Mouse (Mus musculus): ENCODE measurements around the gene Mamdc4. TPM values are rescaled to one million over a fixed set of nuclear protein-coding genes. Genes with fewer than 3 reads are reported as not detected.

Gene Mamdc4
- total and polyA plus RNA-seq, 2 experiments, result 2.0 to 7.8 TPM

DNA sequence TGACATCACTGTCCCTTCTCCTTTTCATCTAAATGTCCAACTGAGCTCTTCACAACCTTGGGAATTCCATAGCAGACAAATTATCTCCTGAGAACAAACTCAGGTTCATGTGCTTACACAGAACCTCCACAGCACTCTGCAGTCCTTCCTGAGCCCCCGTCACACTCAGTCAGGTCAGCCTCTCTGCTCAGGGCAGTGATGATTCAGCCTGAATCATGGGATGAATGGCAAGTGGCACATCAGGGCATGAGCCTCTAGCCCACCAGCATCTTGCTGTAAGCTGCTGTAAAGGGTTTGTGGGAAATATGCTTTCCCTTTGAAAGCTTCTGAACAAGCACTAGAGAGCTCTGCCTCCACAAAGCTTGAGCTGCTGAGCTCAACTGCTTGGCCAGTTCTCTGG lies 24.1 kb upstream of the Mamdc4 start:
- no peaks in the 10 kb centered on the region for H3K79me2 ChIP-seq (ENCODE audit: control insufficient read depth, insufficient read depth, low read length)
- no peak overlapping the region for H3K9ac ChIP-seq (ENCODE audit: low read depth, low read length)
- DNase-seq (ENCODE audit: extremely low read depth, low read depth, low spot score), result no peak
- H3K4me1 ChIP-seq (ENCODE audit: control insufficient read depth, insufficient read depth, low read length), result no peaks in the 10 kb centered on the region
- no peak for TF ChIP-seq CTCF (IDR thresholded peaks at IDR 0.05; ENCODE audit: low read depth, low read length)
- TF ChIP-seq POLR2A (IDR thresholded peaks at IDR 0.05; ENCODE audit: extremely low read depth, insufficient read depth, low read length), result no peak
- H3K4me3 ChIP-seq (ENCODE audit: insufficient read depth, low read depth, low read length), result no peak overlapping the region
- WGBS, result 97% methylated on average over 1 of the region's 1 CpGs
- H3K36me3 ChIP-seq (ENCODE audit: control insufficient read depth, insufficient read depth, low read length), result peaks cover 48% of the 10 kb centered on the region
- no peaks in the 10 kb centered on the region for H3K27me3 ChIP-seq (ENCODE audit: control insufficient read depth, insufficient read depth, low read length)
- H3K27ac ChIP-seq (replicated peaks; ENCODE audit: insufficient read depth, low read depth, low read length), result no peak overlapping the region

DNA sequence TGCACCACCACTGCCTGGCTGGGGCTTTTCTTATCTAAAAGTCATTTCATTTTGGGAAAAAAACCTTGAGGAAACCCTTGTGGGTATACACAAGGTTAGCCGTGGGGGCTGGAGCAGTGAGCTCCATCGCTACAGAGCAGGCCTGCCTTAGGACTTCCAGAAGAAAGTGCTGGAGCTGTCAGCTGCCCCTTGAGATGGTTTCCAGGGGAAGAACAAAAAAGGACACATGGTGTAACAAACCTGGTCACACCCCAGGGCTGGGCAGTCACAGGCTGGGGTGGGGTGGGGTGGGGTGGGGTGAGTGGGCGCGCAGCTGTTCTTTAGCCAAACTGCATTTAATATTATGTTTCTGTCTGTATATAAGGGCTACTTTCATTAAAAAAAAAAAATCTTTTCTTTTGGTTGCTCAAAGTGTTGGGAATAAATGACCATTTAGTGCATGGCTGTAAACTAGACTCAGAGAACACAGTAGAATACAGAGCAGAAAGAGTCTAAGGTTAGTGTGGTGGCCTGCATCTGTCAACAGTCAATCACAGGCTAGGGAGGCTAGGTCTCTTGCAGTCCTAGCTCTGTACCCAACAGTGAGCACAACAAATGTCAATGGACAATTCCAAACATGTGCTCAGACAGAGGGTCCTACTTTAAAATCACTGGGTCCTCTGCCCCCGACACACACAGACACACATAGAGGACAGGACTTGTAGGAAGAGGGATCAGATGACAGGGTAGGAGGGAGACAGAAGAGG lies 22.3 kb upstream of the Mamdc4 start:
- Histone ChIP-seq H3K27me3 (ENCODE audit: control insufficient read depth, insufficient read depth, low read length) (no peaks in the 10 kb centered on the region), H3K4me3 (ENCODE audit: insufficient read depth, low read depth, low read length) (no peak overlapping the region), H3K4me1 (ENCODE audit: control insufficient read depth, insufficient read depth, low read length) (no peaks in the 10 kb centered on the region), H3K79me2 (ENCODE audit: control insufficient read depth, insufficient read depth, low read length) (no peaks in the 10 kb centered on the region), H3K36me3 (ENCODE audit: control insufficient read depth, insufficient read depth, low read length) (peaks cover 57% of the 10 kb centered on the region), H3K9ac (ENCODE audit: low read depth, low read length) (no peak overlapping the region), H3K27ac (replicated peaks; ENCODE audit: insufficient read depth, low read depth, low read length) (no peak overlapping the region)
- 95% methylated on average over 5 of the region's 5 CpGs for WGBS
- no peak for DNase-seq (ENCODE audit: extremely low read depth, low read depth, low spot score)
- no peak for TF ChIP-seq CTCF (IDR thresholded peaks at IDR 0.05; ENCODE audit: low read depth, low read length)
- no peak for TF ChIP-seq POLR2A (IDR thresholded peaks at IDR 0.05; ENCODE audit: extremely low read depth, insufficient read depth, low read length)

DNA sequence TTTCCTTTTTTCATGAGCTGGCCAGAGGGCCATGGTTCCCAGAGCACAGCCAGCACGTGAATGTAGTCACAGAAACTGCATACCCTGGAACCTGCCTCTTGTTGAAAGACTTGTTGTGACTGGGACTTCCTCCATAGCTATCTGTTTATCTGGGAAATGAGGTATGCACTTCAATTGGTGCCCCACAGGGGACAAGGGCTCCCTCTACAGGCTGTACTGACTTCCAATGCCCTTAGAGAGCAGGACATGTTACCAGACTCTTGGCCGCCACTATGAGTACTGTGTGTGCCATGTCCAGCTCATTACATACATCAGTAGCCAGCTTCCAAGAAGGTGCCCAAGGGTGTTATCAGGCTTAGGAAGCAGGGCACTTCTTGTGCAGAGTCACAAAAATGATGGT lies 17.2 kb upstream of the Mamdc4 start:
- 84% methylated on average over 2 of the region's 2 CpGs for WGBS
- TF ChIP-seq CTCF (IDR thresholded peaks at IDR 0.05; ENCODE audit: low read depth, low read length), result peak; percentile 60
- no peak for TF ChIP-seq POLR2A (IDR thresholded peaks at IDR 0.05; ENCODE audit: extremely low read depth, insufficient read depth, low read length)
- DNase-seq (ENCODE audit: extremely low read depth, low read depth, low spot score), result peak; percentile 42
- no peak overlapping the region for H3K9ac ChIP-seq (ENCODE audit: low read depth, low read length)
- no peaks in the 10 kb centered on the region for H3K79me2 ChIP-seq (ENCODE audit: control insufficient read depth, insufficient read depth, low read length)
- H3K4me3 ChIP-seq (ENCODE audit: insufficient read depth, low read depth, low read length), result no peak overlapping the region
- no peak overlapping the region for H3K27ac ChIP-seq (replicated peaks; ENCODE audit: insufficient read depth, low read depth, low read length)
- H3K36me3 ChIP-seq (ENCODE audit: control insufficient read depth, insufficient read depth, low read length), result peaks cover 54% of the 10 kb centered on the region
- no peaks in the 10 kb centered on the region for H3K27me3 ChIP-seq (ENCODE audit: control insufficient read depth, insufficient read depth, low read length)
- H3K4me1 ChIP-seq (ENCODE audit: control insufficient read depth, insufficient read depth, low read length), result no peaks in the 10 kb centered on the region

DNA sequence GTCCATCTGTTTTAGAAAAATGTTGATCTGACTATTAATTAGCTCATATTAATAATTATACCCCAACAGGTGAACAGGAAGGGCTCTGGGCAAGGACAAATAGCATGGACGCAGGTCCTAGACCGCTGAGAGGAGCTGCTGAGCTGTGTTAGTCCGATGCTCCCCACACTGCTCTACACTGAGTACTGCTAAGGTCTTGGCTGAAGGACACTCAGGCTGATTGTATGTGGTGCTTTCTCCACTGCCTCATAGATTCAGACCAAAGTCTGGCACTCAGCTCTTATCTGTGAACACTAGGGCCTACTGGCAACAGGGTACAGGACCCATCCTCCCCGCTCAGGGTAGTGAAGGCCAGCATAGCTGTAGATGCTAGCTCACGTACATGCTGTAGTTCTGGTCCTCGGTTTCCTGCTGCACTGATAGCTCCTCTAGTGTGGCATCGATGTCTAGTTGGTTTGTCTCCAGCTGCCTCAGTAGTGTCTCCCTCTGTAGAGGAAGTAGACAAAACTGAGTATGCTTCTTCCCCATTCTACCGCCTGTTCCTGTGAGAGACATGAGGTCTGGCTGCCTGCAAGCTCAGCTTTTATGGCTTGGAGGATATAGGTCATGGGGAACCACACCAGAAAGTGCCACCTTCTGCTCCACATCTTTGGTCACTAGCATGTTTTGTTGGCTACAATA lies 13.7 kb upstream of the Mamdc4 start:
- no peak overlapping the region for H3K9ac ChIP-seq (ENCODE audit: low read depth, low read length)
- no peak for TF ChIP-seq CTCF (IDR thresholded peaks at IDR 0.05; ENCODE audit: low read depth, low read length)
- H3K4me3 ChIP-seq (ENCODE audit: insufficient read depth, low read depth, low read length), result no peak overlapping the region
- WGBS, result 91% methylated on average over 8 of the region's 8 CpGs
- no peaks in the 10 kb centered on the region for H3K27me3 ChIP-seq (ENCODE audit: control insufficient read depth, insufficient read depth, low read length)
- H3K79me2 ChIP-seq (ENCODE audit: control insufficient read depth, insufficient read depth, low read length), result no peaks in the 10 kb centered on the region
- no peak overlapping the region for H3K27ac ChIP-seq (replicated peaks; ENCODE audit: insufficient read depth, low read depth, low read length)
- peak; percentile 29 for DNase-seq (ENCODE audit: extremely low read depth, low read depth, low spot score)
- no peaks in the 10 kb centered on the region for H3K4me1 ChIP-seq (ENCODE audit: control insufficient read depth, insufficient read depth, low read length)
- peaks cover 36% of the 10 kb centered on the region for H3K36me3 ChIP-seq (ENCODE audit: control insufficient read depth, insufficient read depth, low read length)

DNA sequence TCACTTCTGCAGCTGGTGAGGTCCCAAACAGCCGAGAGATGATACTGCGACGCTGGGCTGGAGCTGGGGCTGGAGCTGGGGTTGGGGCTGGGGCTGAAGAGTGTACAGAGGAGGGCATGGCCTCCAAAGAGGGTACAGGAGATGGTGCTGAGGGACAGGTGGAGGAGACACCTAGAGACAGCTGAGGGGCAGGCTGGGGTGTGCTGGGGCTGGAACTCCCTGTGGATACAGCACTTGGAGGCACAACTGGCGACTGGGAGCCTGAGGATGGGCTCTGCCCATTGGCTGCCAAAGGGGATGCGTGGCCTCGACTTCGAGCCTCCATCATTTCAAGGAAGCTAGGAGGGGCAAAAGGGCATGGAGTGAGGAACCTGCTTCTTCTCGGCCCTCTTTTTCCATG lies 12.6 kb upstream of the Mamdc4 start:
- 91% methylated on average over 8 of the region's 8 CpGs for WGBS
- H3K36me3 ChIP-seq (ENCODE audit: control insufficient read depth, insufficient read depth, low read length), result peaks cover 30% of the 10 kb centered on the region
- TF ChIP-seq POLR2A (IDR thresholded peaks at IDR 0.05; ENCODE audit: extremely low read depth, insufficient read depth, low read length), result no peak
- no peak for TF ChIP-seq CTCF (IDR thresholded peaks at IDR 0.05; ENCODE audit: low read depth, low read length)
- DNase-seq (ENCODE audit: extremely low read depth, low read depth, low spot score), result no peak
- H3K27me3 ChIP-seq (ENCODE audit: control insufficient read depth, insufficient read depth, low read length), result no peaks in the 10 kb centered on the region
- no peaks in the 10 kb centered on the region for H3K4me1 ChIP-seq (ENCODE audit: control insufficient read depth, insufficient read depth, low read length)
- H3K4me3 ChIP-seq (ENCODE audit: insufficient read depth, low read depth, low read length), result no peak overlapping the region
- H3K79me2 ChIP-seq (ENCODE audit: control insufficient read depth, insufficient read depth, low read length), result no peaks in the 10 kb centered on the region
- no peak overlapping the region for H3K9ac ChIP-seq (ENCODE audit: low read depth, low read length)
- H3K27ac ChIP-seq (replicated peaks; ENCODE audit: insufficient read depth, low read depth, low read length), result no peak overlapping the region

DNA sequence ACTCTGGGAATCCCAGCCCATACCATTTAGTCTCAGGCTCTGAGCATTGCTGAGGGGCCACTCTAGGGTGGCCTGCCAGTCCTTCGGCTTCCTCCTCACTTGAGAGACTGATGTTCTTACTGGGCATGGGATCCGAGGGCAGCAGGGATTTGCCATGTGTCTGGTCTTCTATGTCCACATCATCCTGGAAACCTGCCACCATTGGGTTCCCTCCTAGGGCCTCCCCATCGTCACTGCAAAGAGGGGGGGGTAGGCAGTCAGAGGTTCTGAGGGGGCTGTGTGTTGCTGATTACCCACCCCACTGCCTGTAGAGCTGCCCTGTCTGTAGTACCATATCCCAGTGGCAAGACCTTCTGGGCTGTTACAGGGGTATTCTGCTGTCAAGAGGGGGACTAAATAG lies 11.0 kb upstream of the Mamdc4 start:
- DNase-seq (ENCODE audit: extremely low read depth, low read depth, low spot score), result no peak
- TF ChIP-seq CTCF (IDR thresholded peaks at IDR 0.05; ENCODE audit: low read depth, low read length) (no peak), POLR2A (IDR thresholded peaks at IDR 0.05; ENCODE audit: extremely low read depth, insufficient read depth, low read length) (no peak)
- H3K36me3 ChIP-seq (ENCODE audit: control insufficient read depth, insufficient read depth, low read length), result peaks cover 16% of the 10 kb centered on the region; the same call in 1 of the 2 replicates
- H3K27me3 ChIP-seq (ENCODE audit: control insufficient read depth, insufficient read depth, low read length), result no peaks in the 10 kb centered on the region
- no peak overlapping the region for H3K27ac ChIP-seq (replicated peaks; ENCODE audit: insufficient read depth, low read depth, low read length)
- no peak overlapping the region for H3K9ac ChIP-seq (ENCODE audit: low read depth, low read length)
- H3K4me3 ChIP-seq (ENCODE audit: insufficient read depth, low read depth, low read length), result no peak overlapping the region
- 63% methylated on average over 3 of the region's 3 CpGs for WGBS
- H3K4me1 ChIP-seq (ENCODE audit: control insufficient read depth, insufficient read depth, low read length), result peaks cover 2% of the 10 kb centered on the region; the same call in 1 of the 2 replicates
- H3K79me2 ChIP-seq (ENCODE audit: control insufficient read depth, insufficient read depth, low read length), result no peaks in the 10 kb centered on the region

Measured in liver, adult 2 months (tissue).